Mouse (Mus musculus) bone marrow, adult 2 months (tissue): ENCODE results near the gene Stk39.

Experiments
- CTCF ChIP-seq: fragments of 200-500 bp; IDR thresholded peaks from 2 replicates; pipeline ENCODE4 v1.5.1; 2011; ENCODE audit warnings: low read length, control low read depth; ENCODE audit not compliant: control insufficient read depth, insufficient read depth
- POLR2A ChIP-seq: fragments of 200-500 bp; IDR thresholded peaks from 2 replicates; pipeline ENCODE4 v1.6.1; 2011; ENCODE audit warnings: low read depth, mild to moderate bottlenecking, control low read depth, low read length, borderline replicate concordance; ENCODE audit not compliant: control insufficient read depth

- no peak for TF ChIP-seq POLR2A
- no peak for TF ChIP-seq CTCF
Measured at GRCm38 (mm10) chr2:68387824-68388582, 84.1 kb downstream of the Stk39 start.
